Mouse (Mus musculus) E14TG2a.4 (cell line): ENCODE data around the gene Ush2a.
A peak's percentile ranks its signal among the peaks of the same experiment; 100 is the strongest.

ENCODE experiments used
- H3K27me3 ChIP-seq: 2 replicates; pipeline ENCODE4 v1.6.1; 2014; ENCODE audit warnings: low read length, control low read depth; ENCODE audit not compliant: insufficient read depth
- H3K36me3 ChIP-seq: 2 replicates; pipeline ENCODE4 v1.6.1; 2014; ENCODE audit warnings: low read length, control low read depth; ENCODE audit not compliant: insufficient read depth
- H3K4me1 ChIP-seq: replicated peaks from 2 replicates; pipeline ENCODE4 v1.6.1; 2014; ENCODE audit warnings: low read depth, low read length, control low read depth
- H3K4me3 ChIP-seq: replicated peaks from 2 replicates; pipeline ENCODE4 v1.5.1; 2014; ENCODE audit warnings: mild to moderate bottlenecking, low read length
- H3K9me3 ChIP-seq: 2 replicates; pipeline ENCODE4 v1.6.1; 2014; ENCODE audit warnings: low read length, control low read depth
- CTCF ChIP-seq: conservative IDR thresholded peaks from 2 replicates; pipeline ENCODE4 v1.5.1; 2014; ENCODE audit warnings: low read length
- NANOG ChIP-seq: IDR thresholded peaks from 2 replicates; pipeline ENCODE4 v1.6.1; 2014; ENCODE audit warnings: borderline replicate concordance, low read length, mixed read lengths
- POU5F1 ChIP-seq: IDR thresholded peaks from 2 replicates; pipeline ENCODE4 v1.6.1; 2014; ENCODE audit warnings: low read length, borderline replicate concordance

Ush2a gene

DNA sequence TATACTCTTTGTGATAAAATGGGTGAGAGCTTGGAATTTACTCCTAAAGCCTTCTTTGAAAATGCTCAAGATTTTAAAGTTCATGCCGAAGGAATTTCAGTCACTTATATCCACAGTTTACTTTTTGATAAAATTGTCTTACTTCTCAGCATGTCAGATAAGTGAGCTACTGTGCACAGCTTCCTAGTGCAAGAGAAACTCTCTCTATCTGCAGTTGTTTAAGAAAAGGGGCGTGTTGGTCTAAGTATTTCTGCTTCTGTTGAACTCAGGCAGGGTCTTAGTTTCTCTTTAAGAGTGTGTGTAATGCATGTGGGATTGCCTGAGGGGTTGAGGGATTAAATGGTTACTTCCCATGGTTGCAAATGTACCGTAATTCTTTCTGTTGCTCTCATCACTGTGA, 381.3 kb downstream of the Ush2a start:
- H3K27me3 ChIP-seq = no peaks in the 10 kb centered on the region
- peaks cover 13% of the 10 kb centered on the region for H3K4me1 ChIP-seq
- no peak overlapping the region for H3K4me3 ChIP-seq
- peaks cover 12% of the 10 kb centered on the region for H3K9me3 ChIP-seq
- no peaks in the 10 kb centered on the region for H3K36me3 ChIP-seq
- TF ChIP-seq NANOG (no peak), POU5F1 (no peak), CTCF (no peak)

DNA sequence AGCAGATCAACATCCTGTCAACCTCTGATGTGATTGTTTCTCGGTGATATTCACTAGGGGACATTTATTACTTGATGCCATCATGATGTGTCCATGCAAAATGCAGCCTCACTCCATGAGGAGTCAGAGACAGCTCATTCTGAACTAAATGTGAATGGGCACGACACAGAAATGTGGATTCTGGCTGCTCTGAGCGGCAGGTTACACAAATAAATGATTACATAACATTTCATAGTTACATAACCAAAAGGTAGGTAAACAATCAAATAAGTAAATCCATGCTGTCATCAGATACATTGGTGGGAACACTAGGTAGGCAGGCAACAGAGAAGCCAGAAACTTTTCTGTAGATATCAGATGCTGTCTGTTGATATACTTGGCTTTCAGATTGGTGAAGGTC, 391.2 kb downstream of the Ush2a start:
- no peak for TF ChIP-seq CTCF
- TF ChIP-seq POU5F1 = no peak
- TF ChIP-seq NANOG = no peak
- H3K36me3 ChIP-seq = no peaks in the 10 kb centered on the region

DNA sequence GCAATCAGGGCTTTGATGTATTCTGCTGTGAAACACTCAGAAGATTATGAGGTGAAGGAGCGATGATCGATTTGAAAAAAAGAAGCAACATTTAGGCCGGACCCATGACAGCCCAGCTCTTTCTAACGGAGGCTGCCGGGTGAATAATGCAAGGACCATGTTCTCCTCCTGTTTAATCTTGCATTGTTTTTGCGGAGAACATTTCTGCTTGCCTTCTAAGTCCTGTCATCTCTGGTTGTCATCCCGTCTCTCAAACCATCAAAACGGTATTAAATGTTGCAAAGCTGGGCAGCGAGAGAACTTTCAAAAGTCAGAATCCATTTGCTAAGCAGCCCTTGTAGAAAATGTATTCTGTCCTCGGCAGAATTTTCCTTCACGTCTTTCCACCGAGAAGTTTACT, 394.3 kb downstream of the Ush2a start:
- Histone ChIP-seq H3K36me3 (no peaks in the 10 kb centered on the region), H3K4me1 (peaks cover 56% of the 10 kb centered on the region), H3K27me3 (peaks cover 7% of the 10 kb centered on the region; the same call in 1 of the 2 replicates), H3K9me3 (no peaks in the 10 kb centered on the region), H3K4me3 (no peak overlapping the region)
- no peak for TF ChIP-seq POU5F1
- no peak for TF ChIP-seq NANOG
- no peak for TF ChIP-seq CTCF

More for the DNA sequence above, 391.2 kb downstream of the Ush2a start:
- Histone ChIP-seq H3K4me1 (peaks cover 28% of the 10 kb centered on the region), H3K4me3 (no peak overlapping the region), H3K9me3 (peaks cover 5% of the 10 kb centered on the region), H3K27me3 (peaks cover 7% of the 10 kb centered on the region; the same call in 1 of the 2 replicates)

GRCm38 (mm10) chr1:188659159-188659558, 397.3 kb downstream of the Ush2a start:
- peaks cover 67% of the 10 kb centered on the region for H3K4me1 ChIP-seq
- no peaks in the 10 kb centered on the region for H3K36me3 ChIP-seq
- no peaks in the 10 kb centered on the region for H3K9me3 ChIP-seq
- peaks cover 7% of the 10 kb centered on the region; the same call in 1 of the 2 replicates for H3K27me3 ChIP-seq
- TF ChIP-seq NANOG (no peak), CTCF (no peak)
- no peak overlapping the region for H3K4me3 ChIP-seq

DNA sequence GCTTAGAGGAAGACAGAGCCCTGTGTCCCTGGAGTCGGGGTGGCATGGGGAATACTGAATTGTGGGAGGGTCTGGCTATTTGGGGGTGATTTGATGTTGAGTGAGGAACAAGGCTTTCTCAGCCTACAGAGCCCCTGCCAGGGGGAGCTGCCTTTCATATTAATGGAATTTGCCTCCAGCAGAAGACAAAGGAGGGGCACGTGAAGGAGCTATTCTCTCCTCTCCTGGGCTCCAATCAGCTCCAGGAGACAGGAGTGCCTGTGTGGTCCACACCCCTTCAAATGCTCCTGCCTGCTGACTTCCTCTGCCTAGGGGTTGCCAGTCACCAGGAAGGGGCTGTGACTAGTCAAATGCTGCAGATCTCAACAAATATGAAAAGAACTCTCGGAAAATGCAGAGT, 398.5 kb downstream of the Ush2a start:
- peaks cover 7% of the 10 kb centered on the region; the same call in 1 of the 2 replicates for H3K27me3 ChIP-seq
- H3K9me3 ChIP-seq = no peaks in the 10 kb centered on the region
- H3K36me3 ChIP-seq = no peaks in the 10 kb centered on the region
- TF ChIP-seq NANOG (no peak), CTCF (no peak), POU5F1 (no peak)
- peaks cover 60% of the 10 kb centered on the region for H3K4me1 ChIP-seq
- peak overlapping the region; percentile 48 for H3K4me3 ChIP-seq

DNA sequence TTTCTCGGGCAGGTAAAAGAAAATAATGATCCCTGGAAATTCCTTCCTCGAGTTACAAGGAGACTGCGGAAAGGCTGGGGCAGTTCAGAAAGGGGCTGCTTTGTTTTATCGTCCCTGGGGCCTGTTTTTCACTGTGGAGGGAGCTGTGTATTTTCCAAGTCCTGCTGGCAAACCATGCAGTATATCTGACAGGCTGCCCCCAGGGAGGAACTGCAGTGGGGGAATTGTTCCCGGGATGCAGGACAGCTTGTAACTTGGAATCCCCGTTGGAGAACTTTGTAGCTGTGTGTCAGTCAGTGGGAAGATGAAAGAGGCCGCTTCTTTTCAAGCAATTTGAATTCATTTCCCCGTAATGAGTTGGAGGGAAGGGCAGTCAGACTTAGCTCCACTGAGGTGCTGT, 399.1 kb downstream of the Ush2a start:
- TF ChIP-seq POU5F1 (no peak), NANOG (no peak), CTCF (no peak)
- peaks cover 6% of the 10 kb centered on the region; the same call in 1 of the 2 replicates for H3K27me3 ChIP-seq
- peak overlapping the region; percentile 48 for H3K4me3 ChIP-seq
- no peaks in the 10 kb centered on the region for H3K36me3 ChIP-seq
- no peaks in the 10 kb centered on the region for H3K9me3 ChIP-seq
- H3K4me1 ChIP-seq = peaks cover 57% of the 10 kb centered on the region

- Histone ChIP-seq H3K27me3 (no peaks in the 10 kb centered on the region), H3K9me3 (no peaks in the 10 kb centered on the region), H3K4me1 (peaks cover 5% of the 10 kb centered on the region; the same call in 1 of the 2 replicates), H3K36me3 (no peaks in the 10 kb centered on the region), H3K4me3 (no peak overlapping the region)
- TF ChIP-seq NANOG (no peak), POU5F1 (no peak), CTCF (no peak)
Measured at GRCm38 (mm10) chr1:188667460-188667859, 405.6 kb downstream of the Ush2a start.

DNA sequence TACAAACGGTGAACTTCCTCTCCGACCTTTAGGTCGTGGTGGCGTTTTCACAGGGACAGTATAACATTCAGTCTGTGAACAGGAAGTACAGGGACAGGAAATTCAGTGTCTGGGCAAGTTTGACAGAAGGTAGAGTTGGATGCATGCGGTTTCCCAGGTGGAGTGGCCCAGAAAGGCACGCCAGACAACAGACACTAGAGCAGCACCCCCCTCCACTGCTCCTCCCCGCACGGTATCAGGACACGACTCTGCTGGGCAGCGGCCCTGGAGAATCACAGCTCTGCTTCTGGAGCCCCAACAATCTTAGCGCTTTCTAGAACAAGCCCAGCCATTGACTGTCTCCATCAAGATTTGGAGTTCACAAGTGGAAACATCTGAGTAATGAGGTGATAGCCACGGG, 406.7 kb downstream of the Ush2a start:
- H3K27me3 ChIP-seq = no peaks in the 10 kb centered on the region
- no peak overlapping the region for H3K4me3 ChIP-seq
- H3K36me3 ChIP-seq = no peaks in the 10 kb centered on the region
- H3K4me1 ChIP-seq = peaks cover 5% of the 10 kb centered on the region; the same call in 1 of the 2 replicates
- no peaks in the 10 kb centered on the region for H3K9me3 ChIP-seq
- TF ChIP-seq NANOG (no peak), CTCF (no peak), POU5F1 (no peak)

- TF ChIP-seq CTCF (no peak), NANOG (no peak), POU5F1 (no peak)
- Histone ChIP-seq H3K9me3 (no peaks in the 10 kb centered on the region), H3K36me3 (no peaks in the 10 kb centered on the region), H3K27me3 (no peaks in the 10 kb centered on the region), H3K4me1 (peaks cover 5% of the 10 kb centered on the region; the same call in 1 of the 2 replicates), H3K4me3 (no peak overlapping the region)
Measured at GRCm38 (mm10) chr1:188672871-188673270, 411.0 kb downstream of the Ush2a start.
